Mouse (Mus musculus) Patski (cell line): ENCODE measurements at regions not wholly inside any gene's neighbourhood (a gene's known extent, or its start where the extent isn't known, plus 50 kb on each side); places are given as distances from the start of the nearest gene placed in this dataset.

Experiments used
- ATAC-seq: fragments of 100-300 bp; one replicate; pipeline ENCODE4 v1.8.0; 2021
- CTCF ChIA-PET: fragments of 350-600 bp; sonication (Branson Sonifier 250); formaldehyde crosslinking; loops from one replicate; lab custom pipeline; 2022; ENCODE audit warnings: inconsistent platforms; lab: Charles Lee
- POLR2A ChIA-PET: fragments of 350-600 bp; sonication (Branson Sonifier 250); formaldehyde crosslinking; loops from one replicate; lab custom pipeline; 2022; ENCODE audit warnings: antibody characterized with exemption, inconsistent platforms; lab: Charles Lee
- DNase-seq: peaks from one replicate; pipeline ENCODE4 v3.0.0-alpha.2; 2011; ENCODE audit warnings: low read depth, low spot score
- H3K27me3 ChIP-seq: fragments of 371-371 bp; one replicate; pipeline ENCODE4 v1.5.1; 2021
- CTCF ChIP-seq: fragments of 100-300 bp; IDR thresholded peaks from one replicate; pipeline ENCODE4 v1.5.1; 2021
- in situ Hi-C: fragments of 300-500 bp; cut with MboI; formaldehyde crosslinking; loops from 3 replicates; pipeline ENCODE4 v1.11.1; 2018; ENCODE audit warnings: low pct_unique_long_range_greater_than_20kb, mixed read lengths

DNA sequence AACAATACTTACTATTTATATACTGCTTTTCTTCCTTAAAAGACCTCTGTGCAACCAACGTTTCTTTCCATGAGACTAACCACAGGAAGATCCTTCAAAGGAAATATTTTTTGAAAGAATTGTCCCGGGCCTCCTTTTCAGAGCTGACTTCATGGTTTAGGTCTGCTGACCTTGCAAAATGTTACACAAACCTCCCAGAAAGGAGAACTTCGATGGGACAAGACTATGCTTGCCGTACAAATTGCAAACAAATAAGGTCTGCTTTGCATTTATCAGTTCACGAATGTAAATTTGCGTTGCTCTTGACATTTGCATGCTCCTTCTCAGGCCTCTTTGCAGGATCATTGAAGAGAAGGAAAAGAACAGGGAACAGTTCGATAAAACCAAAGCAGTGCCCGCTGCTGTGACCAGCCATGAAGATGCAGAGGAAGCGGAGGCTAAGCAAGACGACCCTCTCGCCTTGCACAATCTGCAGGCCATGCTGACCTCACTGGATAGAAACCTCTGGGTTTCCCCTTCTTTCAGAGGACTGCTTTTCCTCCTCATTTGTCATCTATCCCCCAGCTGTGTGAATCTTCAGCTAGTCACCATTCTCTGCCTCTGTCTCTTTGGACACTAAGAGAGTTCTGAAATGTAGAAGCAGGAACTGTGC is 147.2 kb downstream of the Kctd12 start:
- in situ Hi-C loops: no loop called here
- ChIA-PET CTCF (no interaction called here), POLR2A (no interaction called here)

DNA sequence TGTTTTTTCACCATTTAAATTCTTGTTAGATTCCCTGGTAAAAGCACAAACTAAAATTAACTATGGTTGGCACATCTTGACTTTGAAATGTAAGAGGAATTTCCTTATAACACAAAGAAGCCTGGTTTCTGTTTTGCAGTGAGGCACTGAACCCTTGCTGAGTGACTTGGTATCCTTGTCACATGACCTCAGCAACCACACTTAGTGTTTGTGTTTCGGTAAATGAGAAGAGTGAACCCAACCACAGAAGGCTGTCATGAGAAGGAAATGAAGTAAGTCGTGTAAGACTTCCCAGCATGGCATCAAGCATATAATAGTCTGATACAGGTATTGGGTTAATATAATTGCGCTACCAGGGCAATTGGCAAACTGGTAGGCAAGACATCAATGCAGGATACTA is 154.0 kb downstream of the Kctd12 start:
- TF ChIP-seq CTCF: no peak
- ATAC-seq (no peak), DNase-seq (no peak)
- in situ Hi-C loops: no loop called here
- ChIA-PET POLR2A (no interaction called here), CTCF (interaction anchor here (0.8 kb wide), 1 partner anchor 17 kb away, joined by 3 read pairs; no protein-coding TSS in a partner anchor)
- no peaks in the 10 kb centered on the region for H3K27me3 ChIP-seq

More for the DNA sequence above, 147.2 kb downstream of the Kctd12 start:
- ATAC-seq (no peak), DNase-seq (no peak)
- no peak for TF ChIP-seq CTCF
- H3K27me3 ChIP-seq: peaks cover 6% of the 10 kb centered on the region

DNA sequence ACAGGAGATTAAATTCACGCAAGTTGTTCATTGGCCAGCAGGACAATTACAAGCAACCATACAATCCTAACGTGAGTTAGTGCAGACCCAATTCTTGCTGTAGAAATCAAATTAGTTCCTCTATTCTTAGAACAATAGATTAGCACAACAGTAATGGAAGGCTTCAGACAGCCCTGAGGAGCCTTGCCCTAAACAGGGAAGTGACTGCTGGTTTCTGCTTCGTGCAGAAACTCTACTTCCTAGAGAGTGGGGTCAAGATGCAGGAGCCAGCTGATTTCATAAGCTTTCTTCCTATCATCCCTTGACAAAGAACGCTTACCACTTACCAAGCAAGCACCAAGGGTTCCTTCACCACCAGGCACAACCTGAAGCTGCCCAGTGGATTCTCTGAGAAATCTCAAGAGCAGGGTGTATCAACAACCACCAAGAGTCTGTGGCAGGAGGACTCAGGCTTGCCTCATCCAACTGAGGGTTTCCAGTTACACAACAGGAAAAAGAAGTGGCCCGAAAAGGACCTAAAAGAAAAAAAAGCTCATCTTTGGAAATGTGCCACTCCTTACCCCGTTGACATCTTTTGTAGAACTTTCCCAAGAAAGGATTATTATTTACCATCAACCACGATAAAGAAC is 154.6 kb downstream of the Kctd12 start:
- ChIA-PET CTCF (interaction anchor here (0.8 kb wide), 1 partner anchor 16 kb away, joined by 3 read pairs; no protein-coding TSS in a partner anchor), POLR2A (no interaction called here)
- H3K27me3 ChIP-seq: no peaks in the 10 kb centered on the region
- DNase-seq (no peak), ATAC-seq (no peak)
- TF ChIP-seq CTCF: no peak
- in situ Hi-C loops: no loop called here

DNA sequence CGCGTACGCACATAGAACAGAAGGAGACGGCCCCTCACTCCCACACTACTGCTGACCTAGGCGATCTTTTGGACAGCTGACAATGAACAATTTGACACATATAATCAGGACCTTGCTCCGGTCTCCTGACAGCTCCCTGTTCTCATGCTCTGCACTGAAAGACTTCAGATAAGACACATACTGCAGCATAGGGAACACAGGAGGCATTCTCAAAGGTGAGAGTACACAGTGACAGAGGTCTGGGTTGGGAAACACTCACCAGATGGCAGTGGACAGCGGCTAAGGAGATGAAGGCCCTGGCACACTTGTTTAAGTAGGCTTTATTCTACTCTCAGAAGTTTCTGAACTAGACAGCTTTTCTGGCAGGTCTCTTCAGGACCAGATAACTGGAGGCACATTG is 156.9 kb downstream of the Kctd12 start:
- CTCF ChIA-PET: no interaction called here
- ATAC-seq (no peak), DNase-seq (no peak)
- in situ Hi-C loops: no loop called here
- no peak for TF ChIP-seq CTCF
- H3K27me3 ChIP-seq: peaks cover 7% of the 10 kb centered on the region
- POLR2A ChIA-PET: no interaction called here

DNA sequence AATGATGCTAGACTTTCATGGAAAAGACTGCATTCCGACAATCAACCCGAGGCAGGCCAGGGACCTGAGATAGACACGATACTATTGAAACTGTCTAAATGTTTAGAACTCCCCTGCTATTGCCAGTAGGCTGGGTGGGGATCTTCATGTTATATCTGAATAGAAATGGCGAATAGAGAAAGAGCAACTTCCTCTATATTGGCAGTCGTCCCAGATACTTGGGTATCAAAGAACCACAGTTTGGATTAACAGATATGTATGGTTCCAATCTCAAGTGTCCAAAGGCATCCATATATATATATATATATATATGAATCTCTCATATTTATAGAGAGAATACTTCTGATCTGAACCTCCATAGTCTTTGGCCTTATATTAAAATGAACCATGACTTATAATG is 161.8 kb downstream of the Kctd12 start:
- ChIA-PET POLR2A (no interaction called here), CTCF (no interaction called here)
- ATAC-seq: no peak
- no peak for TF ChIP-seq CTCF
- in situ Hi-C loops: no loop called here
- no peak for DNase-seq
- H3K27me3 ChIP-seq: peaks cover 11% of the 10 kb centered on the region

DNA sequence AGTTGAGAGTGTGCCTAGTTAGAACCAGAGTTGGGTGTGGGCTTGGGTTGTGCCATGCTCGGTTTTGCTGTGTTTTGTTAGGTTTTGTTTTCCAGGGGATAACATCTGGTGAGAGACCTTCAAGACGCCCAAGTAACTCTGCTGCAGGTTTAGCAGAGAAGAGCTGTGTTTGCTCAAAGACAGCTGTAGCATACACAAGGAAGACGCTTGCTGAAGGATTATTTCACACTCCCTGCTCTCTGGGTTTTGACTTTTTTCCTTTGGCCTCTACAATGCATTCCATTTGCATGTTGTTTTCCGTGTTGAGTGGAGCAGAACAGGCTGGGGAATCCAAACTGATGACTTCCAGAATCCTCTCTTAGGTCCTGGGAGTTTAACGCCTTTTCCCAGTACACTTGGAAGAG is 170.8 kb downstream of the Kctd12 start:
- H3K27me3 ChIP-seq: peaks cover 2% of the 10 kb centered on the region
- ATAC-seq (peak; percentile 63), DNase-seq (no peak)
- TF ChIP-seq CTCF: no peak
- in situ Hi-C loops: no loop called here
- CTCF ChIA-PET: interaction anchor here (0.7 to 1.2 kb wide), 2 partner anchors 16 to 26 kb away, joined by 3 read pairs; no protein-coding TSS in a partner anchor
- POLR2A ChIA-PET: no interaction called here

DNA sequence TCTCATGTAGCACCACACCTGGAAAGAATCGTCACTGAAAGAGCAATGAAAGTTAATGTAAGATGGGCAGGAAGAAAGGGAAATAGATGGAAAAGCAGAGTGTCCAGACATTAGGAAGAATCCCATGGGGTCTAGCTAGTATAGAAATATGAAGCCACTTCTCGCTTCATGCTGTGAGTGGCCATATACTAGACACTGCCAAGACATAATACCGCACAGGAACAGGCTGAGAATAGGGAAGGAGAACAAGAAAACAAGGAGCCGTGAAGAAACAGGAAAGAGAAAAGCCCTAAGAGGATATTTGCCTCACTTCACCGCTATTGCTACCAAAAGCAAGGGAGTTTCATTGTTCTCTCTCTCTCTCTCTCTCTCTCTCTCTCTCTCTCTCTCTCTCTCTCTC is 171.4 kb downstream of the Kctd12 start:
- POLR2A ChIA-PET: no interaction called here
- TF ChIP-seq CTCF: no peak
- DNase-seq (no peak), ATAC-seq (no peak)
- H3K27me3 ChIP-seq: no peaks in the 10 kb centered on the region
- in situ Hi-C loops: no loop called here
- CTCF ChIA-PET: no interaction called here

DNA sequence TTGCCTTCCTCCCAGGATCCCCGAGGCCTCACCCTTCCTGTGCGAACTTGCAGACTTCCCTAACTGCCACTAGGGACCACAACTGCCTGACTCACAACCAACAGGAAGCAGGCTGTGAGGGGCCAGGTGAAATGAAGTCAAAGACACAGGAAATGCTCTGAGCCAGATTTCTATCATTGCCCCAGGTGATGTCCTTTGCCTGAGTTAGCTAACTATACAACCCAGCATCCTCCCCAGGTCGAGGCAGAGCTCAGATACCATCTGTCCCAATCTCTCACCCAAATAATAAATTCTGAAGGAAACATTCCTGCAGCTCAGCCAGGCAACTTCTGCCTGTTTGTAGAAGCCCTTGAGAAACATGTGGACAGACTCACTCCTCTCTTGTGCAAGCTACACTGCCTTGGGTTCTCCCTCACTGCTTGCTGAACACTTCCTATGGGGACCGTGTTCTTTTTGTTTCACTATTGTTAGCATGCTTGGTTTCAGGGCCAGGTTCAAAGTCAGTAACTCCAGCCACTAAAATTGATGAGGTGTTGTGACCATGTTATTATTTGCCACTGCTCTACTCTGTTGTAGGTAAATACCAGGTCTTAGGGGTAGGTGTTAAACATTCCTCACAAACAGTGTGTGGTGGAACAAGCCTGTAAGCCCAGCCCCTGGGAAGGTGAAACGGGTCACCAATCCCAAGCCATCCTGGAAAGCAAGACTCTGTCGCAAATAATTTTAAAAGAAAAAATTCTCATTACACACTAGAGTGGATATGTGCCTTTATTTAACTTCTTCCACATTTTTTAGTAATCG is 172.1 kb downstream of the Kctd12 start:
- in situ Hi-C loops: no loop called here
- ATAC-seq (peak; percentile 82), DNase-seq (no peak)
- TF ChIP-seq CTCF: peak; percentile 20
- ChIA-PET POLR2A (no interaction called here), CTCF (interaction anchor here (1.0 kb wide), 1 partner anchor 862 kb away, joined by 3 read pairs; no protein-coding TSS in a partner anchor)
- H3K27me3 ChIP-seq: no peaks in the 10 kb centered on the region

DNA sequence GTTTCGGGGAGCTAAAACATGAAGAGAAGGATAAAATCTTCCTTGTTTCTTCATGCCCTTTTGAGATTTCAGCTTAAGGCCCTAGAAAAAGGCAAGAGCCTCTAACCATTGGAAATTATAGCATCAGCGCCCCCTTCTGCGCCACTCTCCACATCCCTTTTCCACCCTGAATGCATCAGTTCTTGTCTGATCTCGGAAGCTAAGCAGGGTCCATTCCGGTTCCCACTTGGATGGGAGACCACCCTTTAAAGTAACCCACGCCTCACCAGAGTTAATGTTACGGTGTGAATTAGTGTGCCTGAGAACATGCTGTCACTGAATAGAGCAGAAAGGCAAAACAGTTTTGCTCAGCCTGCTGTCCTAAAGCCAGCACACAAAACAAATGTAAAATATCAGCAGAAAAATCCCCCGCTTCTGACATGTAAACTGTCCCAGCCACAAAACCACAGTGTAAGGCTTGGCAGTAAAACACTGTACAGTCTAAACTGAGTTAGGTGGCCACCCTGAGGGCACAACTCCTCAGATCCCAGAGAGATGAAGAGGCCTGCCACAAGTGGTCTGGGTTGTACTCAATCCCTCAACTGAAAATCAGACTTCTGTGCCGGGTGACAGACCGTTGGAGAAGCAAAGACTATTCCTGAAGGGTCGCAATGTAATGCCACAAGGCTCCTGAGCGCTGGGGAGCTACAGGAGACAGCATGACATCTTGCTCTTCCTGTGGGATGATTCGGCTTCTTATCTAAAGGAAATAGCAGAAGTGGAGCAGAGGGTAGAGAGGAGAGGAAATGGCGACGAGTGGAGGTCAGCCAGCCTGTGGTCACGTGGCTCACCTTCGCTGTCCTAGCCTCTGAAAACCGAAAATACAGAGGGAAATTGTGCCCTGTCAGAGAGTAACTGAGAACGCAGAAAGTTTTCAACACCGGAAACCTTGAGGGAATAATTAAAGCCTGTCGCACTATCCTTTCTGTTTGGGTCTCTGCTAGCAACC is 176.2 kb downstream of the Kctd12 start:
- ChIA-PET CTCF (interaction anchor here (1.6 kb wide), 1 partner anchor 14 kb away, joined by 4 read pairs; no protein-coding TSS in a partner anchor), POLR2A (interaction anchor here (0.9 kb wide), 1 partner anchor 176 kb away, joined by 3 read pairs; no protein-coding TSS in a partner anchor)
- DNase-seq: no peak
- peaks cover 3% of the 10 kb centered on the region for H3K27me3 ChIP-seq
- in situ Hi-C loops: no loop called here
- TF ChIP-seq CTCF: no peak
- no peak for ATAC-seq
